ENCODE assay signal across 8 mouse cellular contexts in genomic region chr15:79740739-79741138, GRCm38 (mm10). TPM values are rescaled to one million over a fixed set of nuclear protein-coding genes. Genes with fewer than 3 reads are reported as not detected.
A peak's percentile ranks its signal among the peaks of the same experiment; 100 is the strongest.
DNase-seq lines count a peak whose midpoint lies in the region; ATAC-seq lines count a peak whose summit lies in the region.

No protein-coding gene starts in this region.

- peaks cover 13% of the 10 kb centered on the region for H3K36me3 ChIP-seq in neural tube, embryonic 11.5 days (ENCODE audit: control insufficient read depth, insufficient read depth, low read length)
- H3K36me3 ChIP-seq in forebrain, embryonic 15.5 days: peaks cover 39% of the 10 kb centered on the region
- peaks cover 28% of the 10 kb centered on the region for H3K36me3 ChIP-seq in liver, embryonic 15.5 days (replicated peaks)
- peaks cover 12% of the 10 kb centered on the region; the same call in 1 of the 2 replicates for H3K36me3 ChIP-seq in stomach, embryonic 16.5 days (ENCODE audit: control insufficient read depth, insufficient read depth, low read length)

- peak overlapping the region; percentile 98; the same call in 1 of the 2 replicates for H3K4me3 ChIP-seq in neural tube, embryonic 11.5 days (ENCODE audit: low read depth, low read length)
- peak overlapping the region; percentile 81 for H3K4me3 ChIP-seq in forebrain, embryonic 15.5 days
- H3K4me3 ChIP-seq in liver, embryonic 15.5 days (replicated peaks): peak overlapping the region; percentile 97
- H3K4me3 ChIP-seq in stomach, embryonic 16.5 days (replicated peaks; ENCODE audit: low read length): peak overlapping the region; percentile 95

- intact Hi-C loops in gastrocnemius, postnatal 36 days (cut with DNase I): no loop called here

- no peaks in the 10 kb centered on the region for H3K9me3 ChIP-seq in neural tube, embryonic 11.5 days (ENCODE audit: control insufficient read depth, low read length)
- no peaks in the 10 kb centered on the region for H3K9me3 ChIP-seq in forebrain, embryonic 15.5 days
- H3K9me3 ChIP-seq in liver, embryonic 15.5 days (replicated peaks): no peaks in the 10 kb centered on the region
- no peaks in the 10 kb centered on the region for H3K9me3 ChIP-seq in stomach, embryonic 16.5 days (replicated peaks; ENCODE audit: control insufficient read depth, low read length)

- H3K27me3 ChIP-seq in neural tube, embryonic 11.5 days (ENCODE audit: control insufficient read depth, insufficient read depth, low read length): no peaks in the 10 kb centered on the region
- no peaks in the 10 kb centered on the region for H3K27me3 ChIP-seq in forebrain, embryonic 15.5 days
- no peaks in the 10 kb centered on the region for H3K27me3 ChIP-seq in liver, embryonic 15.5 days
- no peaks in the 10 kb centered on the region for H3K27me3 ChIP-seq in stomach, embryonic 16.5 days (ENCODE audit: control insufficient read depth, insufficient read depth, low read length)

- H3K4me2 ChIP-seq in neural tube, embryonic 11.5 days (ENCODE audit: low read depth): peak overlapping the region; percentile 83
- H3K4me2 ChIP-seq in forebrain, embryonic 15.5 days (replicated peaks): peak overlapping the region; percentile 60
- peak overlapping the region; percentile 99 for H3K4me2 ChIP-seq in liver, embryonic 15.5 days
- peak overlapping the region; percentile 87 for H3K4me2 ChIP-seq in stomach, embryonic 16.5 days (ENCODE audit: low read depth, low read length)

- H3K4me1 ChIP-seq in neural tube, embryonic 11.5 days (ENCODE audit: control insufficient read depth, insufficient read depth, low read length): peaks cover 12% of the 10 kb centered on the region
- H3K4me1 ChIP-seq in forebrain, embryonic 15.5 days: peaks cover 36% of the 10 kb centered on the region
- H3K4me1 ChIP-seq in liver, embryonic 15.5 days (replicated peaks): peaks cover 37% of the 10 kb centered on the region
- H3K4me1 ChIP-seq in stomach, embryonic 16.5 days (ENCODE audit: control insufficient read depth, insufficient read depth, low read length): peaks cover 12% of the 10 kb centered on the region

- no peak overlapping the region for H3K9ac ChIP-seq in neural tube, embryonic 11.5 days (ENCODE audit: low read length)
- H3K9ac ChIP-seq in forebrain, embryonic 15.5 days (replicated peaks): no peak overlapping the region
- H3K9ac ChIP-seq in liver, embryonic 15.5 days: peak overlapping the region; percentile 94; the same call in 1 of the 2 replicates
- peak overlapping the region; percentile 94 for H3K9ac ChIP-seq in stomach, embryonic 16.5 days (ENCODE audit: low read length)

- DNase-seq in neural tube, embryonic 11.5 days (ENCODE audit: low spot score): no peak
- no peak for DNase-seq in neural tube, embryonic 10.5 days (ENCODE audit: extremely low spot score, low spot score)
- no peak for DNase-seq in right cerebral cortex, adult 18-20 months
- no peak for DNase-seq in gastrocnemius, postnatal 36 days
- DNase-seq in urinary bladder, postnatal 10 days (ENCODE audit: low spot score): no peak

- ATAC-seq in neural tube, embryonic 11.5 days (ENCODE audit: insufficient read depth, low FRiP score, low TSS enrichment): no peak
- ATAC-seq in forebrain, embryonic 15.5 days (replicated peaks): no peak
- ATAC-seq in liver, embryonic 15.5 days (ENCODE audit: insufficient read depth): no peak
- ATAC-seq in stomach, embryonic 16.5 days (ENCODE audit: insufficient read depth, low FRiP score): no peak

- WGBS in neural tube, embryonic 11.5 days: 83% methylated on average over 3 of the region's 3 CpGs
- 86% methylated on average over 3 of the region's 3 CpGs for WGBS in forebrain, embryonic 15.5 days
- 23% methylated on average over 3 of the region's 3 CpGs for WGBS in liver, embryonic 15.5 days (ENCODE audit: insufficient replicate concordance)
- WGBS in stomach, embryonic 16.5 days: 56% methylated on average over 3 of the region's 3 CpGs

- H3K27ac ChIP-seq in neural tube, embryonic 11.5 days (ENCODE audit: low read depth, low read length): no peak overlapping the region
- H3K27ac ChIP-seq in forebrain, embryonic 15.5 days (replicated peaks): no peak overlapping the region
- H3K27ac ChIP-seq in liver, embryonic 15.5 days (replicated peaks): peak overlapping the region; percentile 78
- H3K27ac ChIP-seq in stomach, embryonic 16.5 days (ENCODE audit: low read length): no peak overlapping the region

RNA-seq across cellular contexts. Expression of gene Sun2, which starts 1.6 kb away (rescaled TPM):
- 6.1 and 10.2 TPM in 2 replicates for polyA plus RNA-seq in neural tube, embryonic 11.5 days (2014; fragmentation: Nextera tagmentation; extraction: Ambion mirVana)
- polyA plus RNA-seq in forebrain, embryonic 15.5 days (2015; fragmentation: Nextera tagmentation; extraction: Ambion mirVana): 10.5 and 11.6 TPM in 2 replicates
- 2.1 and 2.6 TPM in 2 replicates for polyA plus RNA-seq in liver, embryonic 15.5 days (2015; fragmentation: Nextera tagmentation; extraction: Ambion mirVana)
- 4.1 and 4.4 TPM in 2 replicates for polyA plus RNA-seq in stomach, embryonic 16.5 days (2015; fragmentation: Nextera tagmentation; extraction: Ambion mirVana)
- 10 to 100 TPM; 76.2 to 86.8 TPM for total RNA-seq in gastrocnemius, postnatal 36 days (2021)

RNA-seq across cellular contexts. Expression of gene Dnal4, which starts 36.9 kb away (rescaled TPM):
- polyA plus RNA-seq in neural tube, embryonic 11.5 days (2014; fragmentation: Nextera tagmentation; extraction: Ambion mirVana): 68.6 and 70.8 TPM in 2 replicates
- 94.8 and 99.9 TPM in 2 replicates for polyA plus RNA-seq in forebrain, embryonic 15.5 days (2015; fragmentation: Nextera tagmentation; extraction: Ambion mirVana)
- polyA plus RNA-seq in liver, embryonic 15.5 days (2015; fragmentation: Nextera tagmentation; extraction: Ambion mirVana): 7.7 and 9.0 TPM in 2 replicates
- polyA plus RNA-seq in stomach, embryonic 16.5 days (2015; fragmentation: Nextera tagmentation; extraction: Ambion mirVana): 48.4 and 51.2 TPM in 2 replicates
- 1 to 10 TPM; 4.9 to 6.0 TPM for total RNA-seq in gastrocnemius, postnatal 36 days (2021)

RNA-seq across cellular contexts. Expression of gene Gtpbp1, which starts 50.1 kb away (rescaled TPM):
- 39.7 and 42.5 TPM in 2 replicates for polyA plus RNA-seq in neural tube, embryonic 11.5 days (2014; fragmentation: Nextera tagmentation; extraction: Ambion mirVana)
- polyA plus RNA-seq in forebrain, embryonic 15.5 days (2015; fragmentation: Nextera tagmentation; extraction: Ambion mirVana): 53.9 and 58.0 TPM in 2 replicates
- 29.9 and 33.5 TPM in 2 replicates for polyA plus RNA-seq in liver, embryonic 15.5 days (2015; fragmentation: Nextera tagmentation; extraction: Ambion mirVana)
- 24.0 and 24.6 TPM in 2 replicates for polyA plus RNA-seq in stomach, embryonic 16.5 days (2015; fragmentation: Nextera tagmentation; extraction: Ambion mirVana)
- total RNA-seq in gastrocnemius, postnatal 36 days (2021): 10 to 100 TPM; 22.5 to 24.2 TPM

RNA-seq across cellular contexts. Expression of gene Josd1, which starts 53.0 kb away (rescaled TPM):
- 14.6 and 16.4 TPM in 2 replicates for polyA plus RNA-seq in neural tube, embryonic 11.5 days (2014; fragmentation: Nextera tagmentation; extraction: Ambion mirVana)
- 23.3 and 26.8 TPM in 2 replicates for polyA plus RNA-seq in forebrain, embryonic 15.5 days (2015; fragmentation: Nextera tagmentation; extraction: Ambion mirVana)
- 20.1 and 22.3 TPM in 2 replicates for polyA plus RNA-seq in liver, embryonic 15.5 days (2015; fragmentation: Nextera tagmentation; extraction: Ambion mirVana)
- 16.1 and 16.6 TPM in 2 replicates for polyA plus RNA-seq in stomach, embryonic 16.5 days (2015; fragmentation: Nextera tagmentation; extraction: Ambion mirVana)
- total RNA-seq in gastrocnemius, postnatal 36 days (2021): 10 to 100 TPM; 12.1 to 13.3 TPM

Comparison
In these comparisons a context has a peak if more than half of its experiments do, and no peak if none do; other contexts are left out.
1. H3K9ac ChIP-seq: peak in liver, embryonic 15.5 days (single experiment) and stomach, embryonic 16.5 days (single experiment); none in neural tube, embryonic 11.5 days (single experiment) and forebrain, embryonic 15.5 days (single experiment).
2. Peak in every context shown above with its lines, with median percentiles within 50 percentile points of each other: H3K4me2 ChIP-seq and H3K4me3 ChIP-seq.